Mouse (Mus musculus): ENCODE results near the gene Gng2. TPM values are rescaled to one million over a fixed set of nuclear protein-coding genes. Genes with fewer than 3 reads are reported as not detected.

Gng2 gene
- total and polyA plus RNA-seq, 3 experiments = 3.3 to 17.2 TPM; not detected in 1

GRCm38 (mm10) chr14:19916315-19916714 is 61.1 kb downstream of the Gng2 start:
- Histone ChIP-seq H3K36me3 (ENCODE audit: control insufficient read depth in 1 of 2, insufficient read depth in 2 of 2, low read length in 2 of 2) (no peaks in the 10 kb centered on the region), H3K4me3 (ENCODE audit: control insufficient read depth in 1 of 2, insufficient read depth in 1 of 2, low read depth in 2 of 2, low read length in 2 of 2) (no peak overlapping the region)
- TF ChIP-seq UBTF (IDR thresholded peaks at IDR 0.05; ENCODE audit: borderline replicate concordance, insufficient read depth, low read depth, low read length) (no peak), EP300 (IDR thresholded peaks at IDR 0.05; ENCODE audit: low read depth in 1 of 2, low read length in 2 of 2) (no peak), RAD21 (IDR thresholded peaks at IDR 0.05; ENCODE audit: low read depth, low read length) (no peak), ETS1 (IDR thresholded peaks at IDR 0.05; ENCODE audit: low read depth, low read length) (no peak), MAX (IDR thresholded peaks at IDR 0.05; ENCODE audit: low read length) (no peak), MAFK (IDR thresholded peaks at IDR 0.05; ENCODE audit: borderline replicate concordance, low read depth, low read length) (no peak), HCFC1 (IDR thresholded peaks at IDR 0.05; ENCODE audit: low read depth, low read length) (no peak), JUND (IDR thresholded peaks at IDR 0.05; ENCODE audit: low read depth, low read length) (no peak), ZKSCAN1 (IDR thresholded peaks at IDR 0.05; ENCODE audit: low read depth, low read length) (no peak), ELF1 (IDR thresholded peaks at IDR 0.05; ENCODE audit: low read depth, low read length) (no peak), NELFE (IDR thresholded peaks at IDR 0.05; ENCODE audit: low read depth, low read length) (no peak), MAZ (IDR thresholded peaks at IDR 0.05; ENCODE audit: low read depth, low read length) (no peak), MEF2A (IDR thresholded peaks at IDR 0.05; ENCODE audit: extremely low read depth, insufficient replicate concordance, low read depth, low read length, poor library complexity, severe bottlenecking) (no peak), BHLHE40 (IDR thresholded peaks at IDR 0.05; ENCODE audit: borderline replicate concordance, low read depth, low read length) (no peak), MYC (IDR thresholded peaks at IDR 0.05; ENCODE audit: low read depth, low read length) (no peak), GATA1 (IDR thresholded peaks at IDR 0.05; ENCODE audit: low read depth, low read length) (no peak), SMC3 (IDR thresholded peaks at IDR 0.05; ENCODE audit: low read depth, low read length) (no peak), NRF1 (IDR thresholded peaks at IDR 0.05; ENCODE audit: insufficient read depth, low read depth, low read length, poor library complexity, severe bottlenecking) (no peak)

GRCm38 (mm10) chr14:19912891-19913290 is 64.5 kb downstream of the Gng2 start:
- Histone ChIP-seq H3K9ac (ENCODE audit: control insufficient read depth, low read depth, low read length, poor library complexity, severe bottlenecking) (no peak overlapping the region), H3K9me3 (replicated peaks; ENCODE audit: insufficient read depth, low read length) (no peaks in the 10 kb centered on the region), H3K79me2 (ENCODE audit: control insufficient read depth, insufficient read depth, low read length, poor library complexity) (no peaks in the 10 kb centered on the region), H3K4me3 (ENCODE audit: control insufficient read depth in 1 of 2, insufficient read depth in 1 of 2, low read depth in 2 of 2, low read length in 2 of 2) (no peak overlapping the region), H3K36me3 (ENCODE audit: control insufficient read depth in 1 of 2, insufficient read depth in 2 of 2, low read length in 2 of 2) (no peaks in the 10 kb centered on the region), H3K4me1 (ENCODE audit: control insufficient read depth in 1 of 2, insufficient read depth in 2 of 2, low read length in 2 of 2) (no peaks in the 10 kb centered on the region), H3K27ac (ENCODE audit: control insufficient read depth, low read depth, low read length) (no peak overlapping the region), H3K27me3 (ENCODE audit: control insufficient read depth in 1 of 2, insufficient read depth in 2 of 2, low read length in 2 of 2) (no peaks in the 10 kb centered on the region)
- no peak for DNase-seq (ENCODE audit: low read depth, low spot score)
- TF ChIP-seq MAFK (IDR thresholded peaks at IDR 0.05; ENCODE audit: borderline replicate concordance, low read depth, low read length) (no peak), POLR2AphosphoS2 (IDR thresholded peaks at IDR 0.05; ENCODE audit: low read length) (no peak), MAZ (IDR thresholded peaks at IDR 0.05; ENCODE audit: low read depth, low read length) (no peak), ZKSCAN1 (IDR thresholded peaks at IDR 0.05; ENCODE audit: low read depth, low read length) (no peak), GATA1 (IDR thresholded peaks at IDR 0.05; ENCODE audit: low read depth, low read length) (no peak), NELFE (IDR thresholded peaks at IDR 0.05; ENCODE audit: low read depth, low read length) (no peak), SMC3 (IDR thresholded peaks at IDR 0.05; ENCODE audit: low read depth, low read length) (no peak), BHLHE40 (IDR thresholded peaks at IDR 0.05; ENCODE audit: borderline replicate concordance, low read depth, low read length) (no peak), KAT2A (conservative IDR thresholded peaks at IDR 0.05; ENCODE audit: low read depth, low read length) (no peak), NRF1 (IDR thresholded peaks at IDR 0.05; ENCODE audit: insufficient read depth, low read depth, low read length, poor library complexity, severe bottlenecking) (no peak), USF1 (IDR thresholded peaks at IDR 0.05; ENCODE audit: low read depth, low read length) (no peak), POLR2A (IDR thresholded peaks at IDR 0.05; ENCODE audit: control insufficient read depth in 1 of 2, insufficient read depth in 1 of 2, low read depth in 1 of 2, low read length in 2 of 2, poor library complexity in 1 of 2) (no peak), ZNF384 (IDR thresholded peaks at IDR 0.05; ENCODE audit: low read depth, low read length) (no peak), TAL1 (IDR thresholded peaks at IDR 0.05; ENCODE audit: low read length) (no peak)

More at GRCm38 (mm10) chr14:19916315-19916714, 61.1 kb downstream of the Gng2 start:
- Histone ChIP-seq H3K9me3 (replicated peaks; ENCODE audit: insufficient read depth, low read length) (no peaks in the 10 kb centered on the region), H3K27me3 (ENCODE audit: control insufficient read depth in 1 of 2, insufficient read depth in 2 of 2, low read length in 2 of 2) (no peaks in the 10 kb centered on the region), H3K4me1 (ENCODE audit: control insufficient read depth in 1 of 2, insufficient read depth in 2 of 2, low read length in 2 of 2) (no peaks in the 10 kb centered on the region), H3K79me2 (ENCODE audit: control insufficient read depth, insufficient read depth, low read length, poor library complexity) (no peaks in the 10 kb centered on the region), H3K9ac (ENCODE audit: control insufficient read depth, low read depth, low read length, poor library complexity, severe bottlenecking) (no peak overlapping the region), H3K27ac (ENCODE audit: control insufficient read depth, low read depth, low read length) (no peak overlapping the region)
- DNase-seq (ENCODE audit: low read depth, low spot score) = no peak
